Mouse (Mus musculus) hindbrain, embryonic 15.5 days (tissue): ENCODE measurements around the gene Otog. TPM values are rescaled to one million over a fixed set of nuclear protein-coding genes. Genes with fewer than 3 reads are reported as not detected.

Experiments
- ATAC-seq: fragments of 200-750 bp; cut with Nextera tagmentation; 2 replicates; pipeline ENCODE4 v1.8.0; 2017; ENCODE audit warnings: low read depth, moderate number of reproducible peaks, moderate TSS enrichment; ENCODE audit not compliant: low FRiP score
- H3K27ac ChIP-seq: fragments of 300-500 bp; sonication (generic); replicated peaks from 2 replicates; pipeline ENCODE4 v1.5.1; 2015; ENCODE audit warnings: mild to moderate bottlenecking, inconsistent platforms
- H3K27me3 ChIP-seq: fragments of 300-500 bp; sonication (generic); 2 replicates; pipeline ENCODE4 v1.6.1; 2015; ENCODE audit warnings: control low read depth, inconsistent platforms
- H3K36me3 ChIP-seq: fragments of 300-500 bp; sonication (generic); 2 replicates; pipeline ENCODE4 v1.6.1; 2015; ENCODE audit warnings: control low read depth, inconsistent platforms
- H3K4me1 ChIP-seq: fragments of 300-500 bp; sonication (generic); replicated peaks from 2 replicates; pipeline ENCODE4 v1.6.1; 2015; ENCODE audit warnings: control low read depth, inconsistent platforms
- H3K4me2 ChIP-seq: fragments of 300-500 bp; sonication (generic); 2 replicates; pipeline ENCODE4 v1.6.1; 2015; ENCODE audit warnings: moderate library complexity, mild to moderate bottlenecking, inconsistent platforms
- H3K4me3 ChIP-seq: fragments of 300-500 bp; sonication (generic); 2 replicates; pipeline ENCODE4 v1.5.1; 2015; ENCODE audit warnings: mild to moderate bottlenecking, inconsistent platforms
- H3K9ac ChIP-seq: fragments of 300-500 bp; sonication (generic); 2 replicates; pipeline ENCODE4 v1.6.1; 2015; ENCODE audit warnings: inconsistent platforms
- H3K9me3 ChIP-seq: fragments of 300-500 bp; sonication (generic); 2 replicates; pipeline ENCODE4 v1.6.1; 2016; ENCODE audit warnings: control low read depth, inconsistent platforms
- WGBS: fragments of 180-500 bp; shearing (Covaris S2); methylation state at CpG from one replicate; pipeline ENCODE4 v1.1.7; 2015; 5-methylcytosine and 5-hydroxymethylcytosine counted together
- polyA plus RNA-seq: library from polyadenylated mRNA; unstranded; fragments of >200 nt; fragmentation: Nextera tagmentation; extraction: Ambion mirVana; gene quantifications from 2 replicates; pipeline ENCODE4 v1.2.1, GENCODE M21; 2015

The Otog gene
- polyA plus RNA-seq, 1 experiment from 2014 or later = 0.05 TPM

DNA sequence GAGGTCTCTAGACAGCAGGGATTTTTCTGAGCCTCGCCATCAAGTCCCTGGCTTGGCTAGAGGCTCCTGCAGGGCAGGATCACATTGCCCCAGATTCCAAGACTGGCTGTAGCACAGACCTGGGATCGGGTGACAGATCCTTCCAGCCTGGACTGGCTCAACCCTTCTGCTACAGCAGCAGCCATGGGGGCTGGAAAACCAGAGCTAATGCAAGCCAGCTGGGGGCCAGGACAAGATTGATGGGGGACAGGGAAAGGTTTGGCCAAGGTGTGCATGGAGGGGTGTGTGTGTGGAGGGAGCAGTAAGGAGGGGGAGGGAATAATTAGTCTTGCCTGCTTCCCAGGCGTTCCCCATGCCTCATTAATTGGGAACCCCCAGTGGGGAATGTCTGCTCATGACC lies 99.0 kb downstream of the Otog start:
- Histone ChIP-seq H3K36me3 (no peaks in the 10 kb centered on the region), H3K9ac (no peak overlapping the region), H3K4me1 (no peaks in the 10 kb centered on the region), H3K4me2 (no peak overlapping the region), H3K27me3 (no peaks in the 10 kb centered on the region), H3K4me3 (no peak overlapping the region), H3K9me3 (no peaks in the 10 kb centered on the region), H3K27ac (no peak overlapping the region)
- ATAC-seq = no peak
- 46% methylated on average over 3 of the region's 3 CpGs for WGBS

- no peaks in the 10 kb centered on the region for H3K36me3 ChIP-seq
- 77% methylated on average over 5 of the region's 5 CpGs for WGBS
- no peak for ATAC-seq
Observed at GRCm38 (mm10) chr7:46340295-46340694, 99.5 kb downstream of the Otog start.

GRCm38 (mm10) chr7:46341471-46341870 lies 100.7 kb downstream of the Otog start:
- no peak overlapping the region for H3K27ac ChIP-seq
- H3K4me3 ChIP-seq = no peak overlapping the region
- H3K27me3 ChIP-seq = no peaks in the 10 kb centered on the region
- H3K9ac ChIP-seq = no peak overlapping the region
- no peaks in the 10 kb centered on the region for H3K9me3 ChIP-seq
- no peaks in the 10 kb centered on the region for H3K4me1 ChIP-seq
- H3K4me2 ChIP-seq = no peak overlapping the region
- WGBS = 84% methylated on average over 9 of the region's 9 CpGs
- no peaks in the 10 kb centered on the region for H3K36me3 ChIP-seq
- no peak for ATAC-seq

More at GRCm38 (mm10) chr7:46340295-46340694, 99.5 kb downstream of the Otog start:
- Histone ChIP-seq H3K4me1 (no peaks in the 10 kb centered on the region), H3K27ac (no peak overlapping the region), H3K4me3 (no peak overlapping the region), H3K9me3 (no peaks in the 10 kb centered on the region), H3K9ac (no peak overlapping the region), H3K27me3 (no peaks in the 10 kb centered on the region), H3K4me2 (no peak overlapping the region)

DNA sequence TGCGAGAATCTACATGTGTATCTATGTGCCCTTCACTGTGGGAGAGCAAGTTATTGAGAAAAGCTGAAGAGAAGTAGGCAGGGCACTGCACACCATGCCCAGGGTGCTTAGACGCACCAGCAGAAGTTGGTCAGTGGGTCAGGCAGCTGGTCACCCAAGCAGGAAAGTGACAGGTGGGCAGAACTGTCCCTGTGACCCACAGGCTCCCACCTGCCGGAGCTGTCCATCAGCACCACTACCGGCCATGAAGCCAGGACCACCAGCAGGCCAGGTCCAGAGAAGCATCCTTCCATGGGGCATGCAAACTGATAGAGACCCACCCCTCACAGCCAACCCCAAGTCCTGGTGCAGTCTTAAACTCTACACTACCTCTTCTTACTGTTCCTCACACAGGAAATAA lies 106.9 kb downstream of the Otog start:
- Histone ChIP-seq H3K27ac (no peak overlapping the region), H3K9me3 (no peaks in the 10 kb centered on the region), H3K4me2 (no peak overlapping the region), H3K36me3 (no peaks in the 10 kb centered on the region), H3K4me3 (no peak overlapping the region), H3K27me3 (peaks cover 19% of the 10 kb centered on the region), H3K4me1 (peaks cover 5% of the 10 kb centered on the region), H3K9ac (no peak overlapping the region)
- WGBS = 74% methylated on average over 4 of the region's 4 CpGs
- ATAC-seq = no peak

DNA sequence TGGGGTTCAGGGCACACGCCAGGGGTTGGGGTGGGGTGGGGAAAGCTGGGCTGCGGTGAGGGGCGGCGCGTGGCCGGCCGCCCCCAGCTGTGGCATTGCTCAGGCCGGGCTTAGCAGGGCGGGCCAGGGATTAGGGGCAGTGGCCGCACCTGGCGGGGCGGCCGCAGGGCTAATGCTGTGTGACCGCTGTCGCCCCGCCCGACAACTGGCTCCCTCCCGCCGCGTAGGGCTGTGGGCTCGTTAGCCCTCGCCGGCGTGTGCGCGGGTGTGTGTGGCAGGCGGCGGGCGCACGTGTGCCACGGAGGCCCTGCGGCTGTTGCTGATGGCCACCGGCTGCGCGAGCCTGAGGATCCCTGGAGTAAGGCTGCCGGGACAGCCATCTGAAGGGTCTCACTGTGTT lies 108.0 kb downstream of the Otog start:
- under 1% methylated on average over 23 of the region's 36 CpGs for WGBS
- H3K27me3 ChIP-seq = peaks cover 19% of the 10 kb centered on the region
- no peak for ATAC-seq

DNA sequence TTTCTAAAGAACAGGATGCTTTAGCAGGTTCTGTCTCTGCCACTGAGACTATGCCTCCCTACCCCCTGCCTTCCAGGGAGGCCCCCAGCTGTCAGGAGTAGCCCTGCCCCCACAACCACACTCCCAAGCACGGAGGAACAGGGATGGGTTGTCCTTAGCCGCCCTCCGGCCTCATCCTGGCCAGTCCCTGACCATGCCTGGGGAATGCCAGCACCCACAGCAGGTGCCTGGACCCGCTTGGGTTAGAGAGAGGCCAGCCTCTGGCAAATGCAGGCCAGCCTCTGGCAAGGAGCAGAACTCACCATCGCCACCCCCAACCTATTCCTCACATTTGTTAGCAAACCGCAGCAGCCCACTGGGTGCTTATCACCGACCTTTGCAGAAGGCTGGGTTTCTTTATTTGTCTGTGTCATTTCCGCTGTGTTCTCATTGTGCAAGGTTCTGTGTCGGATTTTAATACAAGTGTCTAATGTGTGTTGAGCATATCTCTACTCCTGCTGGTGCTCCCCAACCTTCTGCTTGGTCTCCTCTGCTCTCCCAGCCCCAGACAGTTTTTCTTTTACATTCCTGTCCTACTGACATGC lies 109.4 kb downstream of the Otog start:
- 61% methylated on average over 9 of the region's 9 CpGs for WGBS
- Histone ChIP-seq H3K36me3 (no peaks in the 10 kb centered on the region), H3K27me3 (peaks cover 19% of the 10 kb centered on the region), H3K9ac (no peak overlapping the region), H3K27ac (no peak overlapping the region), H3K4me2 (no peak overlapping the region), H3K9me3 (no peaks in the 10 kb centered on the region), H3K4me3 (no peak overlapping the region), H3K4me1 (peaks cover 5% of the 10 kb centered on the region)
- no peak for ATAC-seq

More for the DNA sequence above, 108.0 kb downstream of the Otog start:
- Histone ChIP-seq H3K36me3 (no peaks in the 10 kb centered on the region), H3K9ac (no peak overlapping the region), H3K4me2 (peak overlapping the region; percentile 60), H3K27ac (no peak overlapping the region), H3K4me3 (peak overlapping the region; percentile 30), H3K4me1 (peaks cover 5% of the 10 kb centered on the region), H3K9me3 (no peaks in the 10 kb centered on the region)

GRCm38 (mm10) chr7:46352748-46353147 lies 112.0 kb downstream of the Otog start:
- Histone ChIP-seq H3K27me3 (peaks cover 18% of the 10 kb centered on the region), H3K4me1 (peaks cover 5% of the 10 kb centered on the region), H3K4me3 (no peak overlapping the region), H3K27ac (no peak overlapping the region), H3K9ac (no peak overlapping the region), H3K9me3 (no peaks in the 10 kb centered on the region), H3K36me3 (no peaks in the 10 kb centered on the region), H3K4me2 (no peak overlapping the region)
- WGBS = 78% methylated on average over 2 of the region's 2 CpGs
- no peak for ATAC-seq

DNA sequence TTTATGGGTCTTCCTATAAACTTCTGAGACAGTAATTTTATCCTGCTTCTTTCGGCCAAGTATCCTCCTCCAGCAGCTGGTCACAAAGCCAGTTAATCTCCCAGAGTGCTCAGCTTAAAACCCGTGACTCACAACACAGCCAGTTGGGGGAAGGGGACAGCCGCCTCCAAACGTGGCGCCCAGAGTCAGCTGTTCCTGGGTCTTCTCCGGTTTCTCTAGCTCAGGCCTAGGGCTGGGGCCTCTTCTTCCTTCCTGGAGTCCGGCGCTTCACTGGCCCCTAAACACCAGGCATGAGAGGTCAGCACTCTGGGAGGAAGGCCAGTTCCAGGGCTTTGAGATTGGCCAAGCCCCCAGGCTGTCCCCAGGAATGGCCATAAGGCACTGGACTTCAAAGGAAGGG lies 112.4 kb downstream of the Otog start:
- Histone ChIP-seq H3K36me3 (no peaks in the 10 kb centered on the region), H3K4me3 (no peak overlapping the region), H3K9me3 (no peaks in the 10 kb centered on the region), H3K4me2 (no peak overlapping the region), H3K9ac (no peak overlapping the region), H3K4me1 (peaks cover 5% of the 10 kb centered on the region), H3K27ac (no peak overlapping the region), H3K27me3 (peaks cover 13% of the 10 kb centered on the region)
- WGBS = 78% methylated on average over 8 of the region's 8 CpGs
- ATAC-seq = no peak

DNA sequence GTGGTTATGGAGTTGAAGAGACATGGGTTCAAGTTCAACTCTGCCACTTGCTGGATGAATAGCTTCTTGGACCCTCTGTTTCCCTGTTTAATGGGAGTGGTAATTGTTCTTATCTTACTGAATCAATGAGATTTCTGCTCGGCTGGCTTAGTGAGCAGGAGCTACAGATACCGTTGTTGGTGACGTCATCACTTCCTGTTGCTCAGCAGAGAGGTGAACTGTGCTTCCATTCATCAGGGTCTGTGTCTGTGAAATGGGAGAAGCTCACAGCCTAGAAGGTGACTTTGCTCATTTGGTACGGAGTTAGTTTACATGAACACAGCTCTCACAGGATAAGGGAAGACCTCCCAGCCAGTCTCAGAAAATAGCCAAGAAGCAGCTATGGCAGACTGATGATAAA lies 113.1 kb downstream of the Otog start:
- H3K36me3 ChIP-seq = no peaks in the 10 kb centered on the region
- peaks cover 2% of the 10 kb centered on the region for H3K4me1 ChIP-seq
- no peak overlapping the region for H3K9ac ChIP-seq
- H3K27ac ChIP-seq = no peak overlapping the region
- no peak for ATAC-seq
- H3K4me3 ChIP-seq = no peak overlapping the region
- 80% methylated on average over 4 of the region's 4 CpGs for WGBS
- no peak overlapping the region for H3K4me2 ChIP-seq
- H3K27me3 ChIP-seq = peaks cover 10% of the 10 kb centered on the region
- H3K9me3 ChIP-seq = no peaks in the 10 kb centered on the region

Other genes with a start within 250 kb of the Otog start
- gene Abcc6, start 210.7 kb upstream of the Otog start, polyA plus RNA-seq = 0.52 and 0.82 TPM in 2 replicates
- 45.8 and 47.0 TPM in 2 replicates for gene Nomo1, start 207.3 kb upstream of the Otog start, polyA plus RNA-seq
- 2.5 and 3.3 TPM in 2 replicates for gene Kcnj11, start 140.2 kb upstream of the Otog start, polyA plus RNA-seq
- 6.9 and 11.4 TPM in 2 replicates for gene Abcc8, start 61.0 kb upstream of the Otog start, polyA plus RNA-seq
- 1.4 and 2.0 TPM in 2 replicates for gene Ush1c, start 2.5 kb upstream of the Otog start, polyA plus RNA-seq
- 0.08 and 0.25 TPM in 2 replicates for gene Myod1, start 135.5 kb downstream of the Otog start, polyA plus RNA-seq
- 19.2 and 23.9 TPM in 2 replicates for gene Kcnc1, start 155.5 kb downstream of the Otog start, polyA plus RNA-seq